Mouse (Mus musculus) embryonic facial prominence, embryonic 12.5 days (tissue): ENCODE data around the gene Ldhd. TPM values are rescaled to one million over a fixed set of nuclear protein-coding genes. Genes with fewer than 3 reads are reported as not detected.

Source experiments
- ATAC-seq: fragments of 200-750 bp; cut with Nextera tagmentation; 2 replicates; pipeline ENCODE4 v1.8.0; 2017; ENCODE audit not compliant: insufficient number of reproducible peaks, insufficient read depth, low FRiP score, low TSS enrichment
- H3K27ac ChIP-seq: fragments of 300-500 bp; sonication (generic); 2 replicates; pipeline ENCODE4 v1.5.1; 2016; ENCODE audit warnings: mild to moderate bottlenecking
- H3K27me3 ChIP-seq: fragments of 300-500 bp; sonication (generic); 2 replicates; pipeline ENCODE4 v1.6.1; 2016; ENCODE audit warnings: mild to moderate bottlenecking, moderate library complexity
- H3K36me3 ChIP-seq: fragments of 300-500 bp; sonication (generic); 2 replicates; pipeline ENCODE4 v1.6.1; 2016; ENCODE audit warnings: mild to moderate bottlenecking
- H3K4me1 ChIP-seq: fragments of 300-500 bp; sonication (generic); 2 replicates; pipeline ENCODE4 v1.6.1; 2016
- H3K4me2 ChIP-seq: fragments of 300-500 bp; sonication (generic); replicated peaks from 2 replicates; pipeline ENCODE4 v1.6.1; 2016; ENCODE audit warnings: mild to moderate bottlenecking, moderate library complexity
- H3K4me3 ChIP-seq: fragments of 300-500 bp; sonication (generic); 2 replicates; pipeline ENCODE4 v1.5.1; 2016; ENCODE audit warnings: mild to moderate bottlenecking
- H3K9ac ChIP-seq: fragments of 300-500 bp; sonication (generic); 2 replicates; pipeline ENCODE4 v1.6.1; 2016; ENCODE audit warnings: mild to moderate bottlenecking, moderate library complexity
- H3K9me3 ChIP-seq: fragments of 300-500 bp; sonication (generic); 2 replicates; pipeline ENCODE4 v1.6.1; 2016; ENCODE audit warnings: mild to moderate bottlenecking, moderate library complexity
- WGBS: fragments of 180-500 bp; shearing (Covaris S2); methylation state at CpG from one replicate; pipeline ENCODE4 v1.1.7; 2016; 5-methylcytosine and 5-hydroxymethylcytosine counted together
- polyA plus RNA-seq: library from polyadenylated mRNA; unstranded; fragments of >200 nt; fragmentation: Nextera tagmentation; extraction: Ambion mirVana; gene quantifications from 2 replicates; pipeline ENCODE4 v1.2.1, GENCODE M21; 2016

Gene Ldhd
- 0.29 and 0.52 TPM in 2 replicates for polyA plus RNA-seq

DNA sequence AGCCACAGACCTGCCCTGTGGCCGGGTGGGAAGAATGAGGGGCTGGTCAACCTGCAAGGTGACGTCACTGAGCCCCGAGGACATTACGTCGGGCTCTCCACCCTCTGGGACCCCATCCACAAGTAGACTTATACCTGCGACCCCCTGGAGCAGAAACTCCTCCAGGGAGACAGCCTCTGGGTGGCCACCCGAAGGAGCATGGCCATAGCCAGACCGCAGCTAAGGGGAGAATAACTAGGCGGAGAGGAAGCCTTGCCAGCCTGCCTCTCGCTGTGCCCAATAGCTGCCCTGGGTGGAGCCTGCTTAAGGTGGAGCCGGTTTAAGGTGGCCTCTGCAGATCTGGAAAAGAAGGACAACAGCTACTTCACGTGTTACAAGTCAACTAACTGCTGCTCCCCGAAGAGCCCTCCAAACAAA lies at the start of gene Ldhd:
Gene Ldhd, minus strand, starts transcription at position 270 of the 417 bp plus-strand sequence.
- Histone ChIP-seq H3K9me3 (no peaks in the 10 kb centered on the region), H3K27ac (no peak within 1 kb of the TSS), H3K4me3 (peak within 1 kb of the TSS; percentile 16; the same call in 1 of the 2 replicates), H3K27me3 (no peaks in the 10 kb centered on the region), H3K9ac (no peak within 1 kb of the TSS), H3K36me3 (peaks cover 8% of the 10 kb centered on the region; the same call in 1 of the 2 replicates), H3K4me1 (no peaks in the 10 kb centered on the region), H3K4me2 (peak within 1 kb of the TSS; percentile 42)
- 27% methylated on average over 13 of the region's 13 CpGs for WGBS
- ATAC-seq, result no peak

DNA sequence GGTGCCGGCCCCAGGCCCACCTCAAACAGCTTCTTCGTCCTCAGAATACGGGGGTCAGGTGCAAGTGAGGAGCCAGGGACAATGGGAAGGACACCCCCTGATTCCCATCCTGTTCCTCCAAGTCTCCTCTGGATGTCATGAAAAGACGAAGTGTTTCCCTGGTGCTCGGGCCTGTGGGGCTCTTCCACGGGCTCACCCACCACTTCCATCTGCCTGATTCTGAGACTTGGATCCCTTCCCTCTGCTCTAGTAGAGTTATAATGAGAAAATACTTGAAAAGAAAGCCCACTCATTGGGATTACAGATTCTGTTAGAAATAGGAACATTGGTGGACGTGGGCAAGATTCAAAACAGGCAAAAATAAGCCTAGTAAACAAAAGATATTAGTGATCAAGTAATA lies 48.7 kb upstream of the Ldhd start:
- H3K9ac ChIP-seq, result no peak overlapping the region
- WGBS, result 87% methylated on average over 7 of the region's 7 CpGs
- no peaks in the 10 kb centered on the region for H3K36me3 ChIP-seq
- no peaks in the 10 kb centered on the region for H3K4me1 ChIP-seq
- no peaks in the 10 kb centered on the region for H3K9me3 ChIP-seq
- H3K27ac ChIP-seq, result no peak overlapping the region
- no peak overlapping the region for H3K4me3 ChIP-seq
- no peaks in the 10 kb centered on the region for H3K27me3 ChIP-seq
- no peak overlapping the region for H3K4me2 ChIP-seq
- no peak for ATAC-seq

DNA sequence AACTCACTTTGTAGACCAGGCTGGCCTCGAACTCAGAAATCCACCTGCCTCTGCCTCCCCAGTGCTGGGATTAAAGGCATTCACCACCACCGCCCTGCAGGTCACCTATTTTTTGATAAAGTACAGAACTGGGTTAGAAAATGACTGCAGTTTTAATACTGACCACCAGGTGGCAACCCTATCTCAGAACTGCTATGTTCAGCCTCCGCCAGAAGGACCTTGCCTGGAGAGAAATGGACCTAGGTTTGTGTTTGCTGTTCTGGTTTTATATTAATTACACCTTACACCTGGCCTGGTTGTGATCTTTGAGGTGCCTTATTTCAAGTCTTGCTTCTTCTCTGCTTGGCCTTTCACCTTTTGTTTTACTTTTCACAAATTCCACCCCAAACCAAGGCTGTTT lies 47.9 kb upstream of the Ldhd start:
- Histone ChIP-seq H3K36me3 (no peaks in the 10 kb centered on the region), H3K27me3 (no peaks in the 10 kb centered on the region), H3K4me3 (no peak overlapping the region), H3K27ac (no peak overlapping the region), H3K9me3 (no peaks in the 10 kb centered on the region), H3K9ac (no peak overlapping the region), H3K4me2 (no peak overlapping the region), H3K4me1 (no peaks in the 10 kb centered on the region)
- no peak for ATAC-seq
- 35% methylated on average over 3 of the region's 3 CpGs for WGBS

DNA sequence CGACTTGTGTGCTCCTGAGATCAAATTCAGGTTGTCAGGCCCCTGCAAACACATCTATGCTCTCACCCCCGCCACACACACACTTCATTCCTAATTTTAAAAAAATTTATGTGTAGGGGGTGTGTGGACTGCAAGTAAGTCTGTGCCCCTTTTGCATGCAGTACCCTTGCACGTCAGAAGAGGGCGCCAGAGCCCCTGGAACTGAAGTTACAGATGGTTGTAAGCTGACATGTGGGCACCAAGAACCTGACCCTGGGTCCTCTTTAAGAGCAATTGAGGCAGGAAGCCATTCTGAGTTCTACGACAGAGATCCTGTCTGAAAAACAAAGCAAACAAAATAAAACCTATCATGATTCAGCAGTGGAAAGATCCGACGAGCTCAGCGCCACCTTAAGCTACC lies 46.1 kb upstream of the Ldhd start:
- ATAC-seq, result no peak

DNA sequence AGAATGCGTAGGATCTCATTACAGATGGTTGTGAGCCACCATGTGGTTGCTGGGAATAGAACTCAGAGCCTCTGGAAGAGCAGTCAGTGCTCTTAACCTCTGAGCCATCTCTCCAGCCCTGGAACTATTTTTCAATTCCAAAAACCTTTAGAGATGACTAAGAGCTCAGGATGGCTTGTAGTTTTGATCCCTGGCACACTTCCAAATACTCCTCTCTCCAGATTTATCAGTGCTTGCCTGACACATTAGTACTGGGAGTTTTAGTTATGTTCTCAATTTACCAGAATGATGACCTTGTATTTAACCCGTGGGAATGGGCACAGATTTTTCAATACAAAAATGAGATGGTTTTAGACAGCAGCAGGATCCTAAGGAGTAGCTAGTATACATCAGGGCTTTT lies 36.6 kb upstream of the Ldhd start:
- Histone ChIP-seq H3K27ac (no peak overlapping the region), H3K36me3 (peaks cover 42% of the 10 kb centered on the region), H3K4me1 (no peaks in the 10 kb centered on the region), H3K9ac (no peak overlapping the region), H3K9me3 (no peaks in the 10 kb centered on the region), H3K27me3 (no peaks in the 10 kb centered on the region), H3K4me3 (no peak overlapping the region), H3K4me2 (no peak overlapping the region)
- ATAC-seq, result no peak
- WGBS, result 82% methylated on average over 2 of the region's 2 CpGs

More for the DNA sequence above, 46.1 kb upstream of the Ldhd start:
- 0 out of 2 replicates have a peak, but pooled peaks cover 4% of the 10 kb centered on the region for H3K36me3 ChIP-seq
- no peaks in the 10 kb centered on the region for H3K9me3 ChIP-seq
- H3K4me2 ChIP-seq, result no peak overlapping the region
- no peak overlapping the region for H3K9ac ChIP-seq
- WGBS, result 73% methylated on average over 8 of the region's 8 CpGs
- no peaks in the 10 kb centered on the region for H3K4me1 ChIP-seq
- no peak overlapping the region for H3K27ac ChIP-seq
- no peak overlapping the region for H3K4me3 ChIP-seq
- H3K27me3 ChIP-seq, result no peaks in the 10 kb centered on the region

DNA sequence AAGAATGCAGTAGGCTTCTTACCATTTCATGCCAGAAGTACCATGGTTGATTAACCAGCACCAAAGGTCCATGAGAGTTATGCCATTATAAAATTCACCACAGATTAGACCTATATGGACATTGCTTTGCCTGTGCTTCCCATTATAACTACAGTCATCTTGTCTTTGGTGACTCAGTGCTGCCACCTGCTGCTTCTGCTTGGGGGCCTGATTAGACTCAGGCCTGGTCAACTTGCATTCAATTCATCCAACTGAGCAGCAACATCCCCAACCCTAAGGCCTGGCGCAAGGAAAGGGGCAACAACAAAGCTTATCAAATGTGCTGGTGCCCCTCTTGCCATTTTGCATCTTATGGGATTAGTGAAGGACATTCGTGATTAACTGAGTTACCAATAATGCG lies 32.3 kb upstream of the Ldhd start:
- ATAC-seq, result no peak
- Histone ChIP-seq H3K9ac (no peak overlapping the region), H3K4me2 (no peak overlapping the region), H3K27me3 (no peaks in the 10 kb centered on the region), H3K27ac (no peak overlapping the region), H3K9me3 (no peaks in the 10 kb centered on the region), H3K4me3 (no peak overlapping the region), H3K36me3 (peaks cover 33% of the 10 kb centered on the region), H3K4me1 (no peaks in the 10 kb centered on the region)
- WGBS, result 91% methylated on average over 3 of the region's 3 CpGs

DNA sequence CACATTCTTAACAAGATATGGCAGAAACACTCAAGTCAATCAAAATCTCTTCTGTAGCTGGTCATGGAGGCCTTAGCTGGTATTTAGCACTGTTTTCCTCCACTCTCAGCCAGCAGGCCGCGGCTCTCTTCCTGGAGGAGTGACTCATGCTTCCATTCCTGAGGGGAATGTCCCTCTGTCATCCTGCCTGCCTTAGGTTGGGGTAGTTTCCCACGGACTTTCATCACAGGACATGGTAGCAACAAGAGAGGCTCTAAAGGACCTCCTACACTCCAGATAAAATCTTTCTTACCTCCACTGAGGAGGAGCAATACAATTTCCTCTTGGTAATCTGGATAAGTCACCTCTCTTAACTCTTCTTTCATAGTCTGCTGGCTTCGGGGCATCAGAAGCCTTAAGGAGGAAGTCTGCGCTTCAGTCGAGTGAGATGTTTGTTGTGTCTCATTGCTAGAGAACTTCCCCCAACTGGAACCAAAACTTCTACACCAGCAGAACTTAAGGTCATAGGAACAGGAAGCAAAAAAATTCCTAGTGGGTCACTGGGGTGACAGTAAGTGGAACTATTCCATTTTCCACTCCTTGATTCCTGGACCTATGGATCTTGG lies 28.7 kb upstream of the Ldhd start:
- no peak for ATAC-seq
- H3K4me3 ChIP-seq, result no peak overlapping the region
- no peak overlapping the region for H3K4me2 ChIP-seq
- no peak overlapping the region for H3K9ac ChIP-seq
- H3K27ac ChIP-seq, result no peak overlapping the region
- H3K27me3 ChIP-seq, result no peaks in the 10 kb centered on the region
- WGBS, result 78% methylated on average over 6 of the region's 6 CpGs
- no peaks in the 10 kb centered on the region; the same call in 1 of the 2 replicates for H3K9me3 ChIP-seq
- H3K4me1 ChIP-seq, result no peaks in the 10 kb centered on the region
- peaks cover 20% of the 10 kb centered on the region for H3K36me3 ChIP-seq

DNA sequence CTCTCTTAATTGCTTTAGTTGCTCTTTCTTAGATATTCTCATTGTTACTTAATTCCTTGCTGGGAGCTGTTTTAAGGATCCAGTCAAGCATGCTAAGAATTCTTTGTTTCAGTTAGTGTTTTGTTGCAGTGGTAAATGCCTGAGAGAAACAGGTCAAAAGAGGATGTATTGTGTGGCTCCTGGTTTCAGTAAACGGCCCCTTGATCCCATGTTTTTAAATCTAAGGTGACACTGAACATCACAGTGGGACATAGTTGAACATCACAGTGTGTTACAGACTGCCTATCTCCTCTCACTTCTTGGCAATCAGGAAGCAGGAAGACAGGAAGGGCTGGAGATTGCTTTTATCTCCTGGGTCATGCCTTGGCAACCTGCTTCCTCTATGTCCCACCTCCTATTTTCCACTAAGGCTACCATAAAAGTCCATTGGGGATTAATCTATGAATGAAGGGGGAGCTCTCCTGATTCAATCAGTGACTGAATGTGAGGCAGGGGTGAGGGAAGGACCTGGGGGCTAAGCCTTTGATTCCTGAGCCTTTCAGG lies 27.2 kb upstream of the Ldhd start:
- no peak overlapping the region for H3K4me2 ChIP-seq
- no peak overlapping the region for H3K27ac ChIP-seq
- no peak for ATAC-seq
- 44% methylated on average over 1 of the region's 1 CpGs for WGBS
- H3K27me3 ChIP-seq, result no peaks in the 10 kb centered on the region
- no peaks in the 10 kb centered on the region for H3K4me1 ChIP-seq
- no peak overlapping the region for H3K9ac ChIP-seq
- H3K9me3 ChIP-seq, result no peaks in the 10 kb centered on the region; the same call in 1 of the 2 replicates
- no peak overlapping the region for H3K4me3 ChIP-seq
- H3K36me3 ChIP-seq, result peaks cover 20% of the 10 kb centered on the region

DNA sequence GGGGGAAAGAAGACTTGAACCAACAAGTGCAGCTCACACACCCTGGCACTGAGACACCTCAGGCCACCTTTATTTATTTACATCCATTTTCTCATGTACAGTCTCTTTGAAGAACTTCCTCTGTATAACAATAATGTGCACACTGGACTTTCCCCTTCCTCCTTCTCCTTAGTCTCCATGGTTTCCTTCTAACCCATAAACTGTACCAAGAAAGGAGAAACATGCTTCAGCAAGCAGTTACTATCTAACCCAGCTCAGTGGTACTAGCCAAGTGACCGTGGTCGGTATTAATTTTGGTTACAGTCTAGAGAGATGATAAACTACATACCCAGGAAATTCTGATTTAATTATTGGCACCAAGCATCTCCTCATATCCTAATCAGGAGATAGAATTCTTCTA lies 23.4 kb upstream of the Ldhd start:
- H3K9ac ChIP-seq, result no peak overlapping the region
- H3K4me1 ChIP-seq, result peaks cover 5% of the 10 kb centered on the region
- no peaks in the 10 kb centered on the region for H3K27me3 ChIP-seq
- no peak overlapping the region for H3K4me2 ChIP-seq
- H3K36me3 ChIP-seq, result no peaks in the 10 kb centered on the region
- WGBS, result 96% methylated on average over 2 of the region's 2 CpGs
- no peaks in the 10 kb centered on the region; the same call in 1 of the 2 replicates for H3K9me3 ChIP-seq
- ATAC-seq, result no peak
- no peak overlapping the region for H3K27ac ChIP-seq
- H3K4me3 ChIP-seq, result no peak overlapping the region

DNA sequence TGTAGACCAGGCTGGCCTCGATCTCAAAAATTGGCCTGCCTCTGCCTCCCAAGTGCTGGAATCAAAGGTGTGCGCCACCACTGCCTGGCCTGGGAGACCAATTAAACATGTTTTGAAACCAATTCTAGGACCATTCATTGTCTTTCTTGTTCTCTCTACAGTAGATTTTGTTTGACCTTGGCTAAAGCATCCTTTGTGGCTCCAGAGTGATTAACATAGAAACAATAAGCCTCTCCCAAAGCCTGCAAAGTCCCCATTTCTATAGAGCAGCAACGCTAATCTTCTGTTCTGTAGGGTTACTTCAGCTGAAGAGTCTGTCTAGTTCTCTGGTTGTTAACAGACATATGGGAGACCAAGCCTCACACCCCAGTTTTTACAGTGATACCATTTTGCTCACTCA lies 20.5 kb upstream of the Ldhd start:
- no peaks in the 10 kb centered on the region for H3K36me3 ChIP-seq
- no peak overlapping the region for H3K4me3 ChIP-seq
- ATAC-seq, result no peak
- H3K27ac ChIP-seq, result no peak overlapping the region
- peaks cover 10% of the 10 kb centered on the region for H3K4me1 ChIP-seq
- H3K9ac ChIP-seq, result no peak overlapping the region
- H3K27me3 ChIP-seq, result no peaks in the 10 kb centered on the region
- WGBS, result 92% methylated on average over 3 of the region's 3 CpGs
- no peak overlapping the region for H3K4me2 ChIP-seq
- H3K9me3 ChIP-seq, result no peaks in the 10 kb centered on the region; the same call in 1 of the 2 replicates

DNA sequence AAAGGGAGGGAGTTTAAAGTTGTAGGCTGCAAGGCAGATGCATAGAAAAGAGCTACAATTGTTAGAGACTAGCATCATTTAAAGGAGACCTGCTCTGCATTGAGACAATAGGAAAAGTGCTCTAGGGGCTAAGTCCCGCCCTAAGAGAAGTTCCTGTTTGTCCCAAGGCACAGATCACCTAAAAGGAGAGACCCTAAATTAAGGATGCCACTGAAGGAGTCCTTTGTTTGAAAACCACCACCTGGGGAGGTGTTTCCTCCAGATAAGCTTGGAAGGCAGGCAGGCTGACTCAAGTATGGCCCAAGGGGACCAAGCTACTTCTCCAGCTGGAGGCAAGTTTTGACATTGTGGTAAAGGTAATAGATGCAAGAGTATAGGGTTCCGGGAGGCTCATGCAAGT lies 18.7 kb upstream of the Ldhd start:
- H3K9ac ChIP-seq, result no peak overlapping the region
- no peak for ATAC-seq
- H3K9me3 ChIP-seq, result no peaks in the 10 kb centered on the region
- no peaks in the 10 kb centered on the region for H3K27me3 ChIP-seq
- H3K27ac ChIP-seq, result 0 out of 2 replicates have a peak overlapping the region, but pooled peaks have one; percentile 23
- WGBS, result 46% methylated on average over 2 of the region's 2 CpGs
- H3K36me3 ChIP-seq, result no peaks in the 10 kb centered on the region
- peaks cover 10% of the 10 kb centered on the region for H3K4me1 ChIP-seq
- H3K4me2 ChIP-seq, result no peak overlapping the region
- H3K4me3 ChIP-seq, result no peak overlapping the region

DNA sequence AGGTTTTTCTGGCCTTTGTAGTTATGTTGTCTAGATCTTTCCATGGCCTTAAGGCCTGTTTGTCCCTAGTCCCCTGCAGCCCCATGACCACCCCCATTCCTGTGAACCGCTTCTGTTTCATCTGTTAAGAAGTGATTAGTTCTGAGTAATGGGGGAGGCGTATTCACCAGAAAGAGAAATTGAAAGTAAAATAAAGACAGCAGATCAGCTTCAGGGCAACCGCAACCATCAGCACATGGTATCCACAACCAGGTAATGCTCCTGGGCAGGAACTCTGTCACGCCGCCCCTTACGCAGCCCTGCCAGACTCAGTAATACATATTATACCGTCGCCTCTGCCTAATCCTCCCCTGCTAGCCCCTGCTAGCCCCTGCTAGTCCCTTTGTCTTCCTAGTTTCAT lies 15.5 kb upstream of the Ldhd start:
- 94% methylated on average over 8 of the region's 8 CpGs for WGBS
- H3K9me3 ChIP-seq, result no peaks in the 10 kb centered on the region
- peaks cover 17% of the 10 kb centered on the region for H3K4me1 ChIP-seq
- no peak overlapping the region for H3K4me2 ChIP-seq
- no peak for ATAC-seq
- H3K27ac ChIP-seq, result no peak overlapping the region
- no peak overlapping the region for H3K9ac ChIP-seq
- no peaks in the 10 kb centered on the region for H3K36me3 ChIP-seq
- no peak overlapping the region for H3K4me3 ChIP-seq
- H3K27me3 ChIP-seq, result no peaks in the 10 kb centered on the region
